Comparison of ENCODE assay signal across 8 mouse cellular contexts in genomic region chr11:94629199-94629883, GRCm38 (mm10). TPM values are rescaled to one million over a fixed set of nuclear protein-coding genes. Genes with fewer than 3 reads are reported as not detected.
A peak's percentile ranks its signal among the peaks of the same experiment; 100 is the strongest.
DNase-seq lines count a peak whose midpoint lies in the region; ATAC-seq lines count a peak whose summit lies in the region.

Lrrc59 (plus strand) TSS chr11:94629767.

- no peaks in the 10 kb centered on the region for H3K27me3 ChIP-seq in heart, embryonic 14.5 days (ENCODE audit: control insufficient read depth, insufficient read depth, low read length)
- H3K27me3 ChIP-seq in liver, embryonic 13.5 days, result no peaks in the 10 kb centered on the region
- no peaks in the 10 kb centered on the region for H3K27me3 ChIP-seq in stomach, embryonic 16.5 days (ENCODE audit: control insufficient read depth, insufficient read depth, low read length)

- peak; percentile 96 for DNase-seq in CD4-positive, CD25-positive, alpha-beta regulatory T cell, adult 2 months (ENCODE audit: low read depth, low spot score)
- peak; percentile 81 for DNase-seq in fibroblast of lung, adult 2 months (ENCODE audit: low read depth)
- DNase-seq in kidney, postnatal 14 days, result peak; percentile 95
- peak; percentile 92 for DNase-seq in liver, embryonic 13.5 days
- DNase-seq in neural tube, embryonic 10.5 days (ENCODE audit: extremely low spot score, low spot score), result peak; percentile 97

- WGBS in heart, embryonic 14.5 days, result 4% methylated on average over 36 of the region's 41 CpGs
- 2% methylated on average over 38 of the region's 41 CpGs for WGBS in liver, embryonic 13.5 days (ENCODE audit: insufficient replicate concordance)
- 4% methylated on average over 41 of the region's 41 CpGs for WGBS in stomach, embryonic 16.5 days

- no peaks in the 10 kb centered on the region for H3K9me3 ChIP-seq in heart, embryonic 14.5 days (ENCODE audit: control insufficient read depth, low read length)
- H3K9me3 ChIP-seq in liver, embryonic 13.5 days (replicated peaks), result no peaks in the 10 kb centered on the region
- no peaks in the 10 kb centered on the region for H3K9me3 ChIP-seq in stomach, embryonic 16.5 days (replicated peaks; ENCODE audit: control insufficient read depth, low read length)

- peak within 1 kb of the TSS; percentile 90 for H3K9ac ChIP-seq in heart, embryonic 14.5 days (ENCODE audit: low read length)
- H3K9ac ChIP-seq in liver, embryonic 13.5 days, result peak within 1 kb of the TSS; percentile 91
- H3K9ac ChIP-seq in stomach, embryonic 16.5 days (ENCODE audit: low read length), result peak within 1 kb of the TSS; percentile 96

- H3K4me1 ChIP-seq in brown adipose tissue, adult 24 weeks (ENCODE audit: control insufficient read depth, insufficient read depth, insufficient read length, low read length), result peaks cover 4% of the 10 kb centered on the region; the same call in 1 of the 2 replicates
- peaks cover 2 to 10% of the 10 kb centered on the region in 2 experiments; a peak in 3 of 4 replicates for H3K4me1 ChIP-seq in heart, embryonic 14.5 days (ENCODE audit: control insufficient read depth in 2 of 2, insufficient read depth in 2 of 2, low read length in 2 of 2)
- peaks cover 22% of the 10 kb centered on the region for H3K4me1 ChIP-seq in liver, embryonic 13.5 days (replicated peaks)
- H3K4me1 ChIP-seq in stomach, embryonic 16.5 days (ENCODE audit: control insufficient read depth, insufficient read depth, low read length), result peaks cover 5% of the 10 kb centered on the region

- H3K36me3 ChIP-seq in heart, embryonic 14.5 days (ENCODE audit: control insufficient read depth, insufficient read depth, low read length), result peaks cover 31% of the 10 kb centered on the region
- H3K36me3 ChIP-seq in liver, embryonic 13.5 days, result peaks cover 31% of the 10 kb centered on the region
- H3K36me3 ChIP-seq in stomach, embryonic 16.5 days (ENCODE audit: control insufficient read depth, insufficient read depth, low read length), result peaks cover 7% of the 10 kb centered on the region

- H3K4me2 ChIP-seq in heart, embryonic 14.5 days (ENCODE audit: low read length), result peak within 1 kb of the TSS; percentile 67
- H3K4me2 ChIP-seq in liver, embryonic 13.5 days, result peak within 1 kb of the TSS; percentile 92
- peak within 1 kb of the TSS; percentile 71 for H3K4me2 ChIP-seq in stomach, embryonic 16.5 days (ENCODE audit: low read depth, low read length)

- peak within 1 kb of the TSS; percentile 82 for H3K27ac ChIP-seq in brown adipose tissue, adult 24 weeks (replicated peaks; ENCODE audit: low read depth, low read length)
- peak within 1 kb of the TSS; percentile 37 to 61; a peak in 3 of 4 replicates for H3K27ac ChIP-seq in heart, embryonic 14.5 days (replicated peaks in 1 of 2; ENCODE audit: control insufficient read depth in 1 of 2, insufficient read depth in 1 of 2, low read depth in 2 of 2, low read length in 2 of 2)
- H3K27ac ChIP-seq in liver, embryonic 13.5 days, result peak within 1 kb of the TSS; percentile 82
- H3K27ac ChIP-seq in stomach, embryonic 16.5 days (ENCODE audit: low read length), result peak within 1 kb of the TSS; percentile 84

- ATAC-seq in heart, embryonic 14.5 days (ENCODE audit: insufficient number of reproducible peaks, insufficient read depth, low FRiP score, low read depth), result peak; percentile 95
- ATAC-seq in liver, embryonic 13.5 days (ENCODE audit: low read depth), result peak; percentile 98
- peak; percentile 94 for ATAC-seq in stomach, embryonic 16.5 days (ENCODE audit: insufficient read depth, low FRiP score)

- peak within 1 kb of the TSS; percentile 85 for H3K4me3 ChIP-seq in brown adipose tissue, adult 24 weeks (ENCODE audit: insufficient read depth, low read depth, low read length)
- H3K4me3 ChIP-seq in heart, embryonic 14.5 days (ENCODE audit: control insufficient read depth in 1 of 2, insufficient read depth in 1 of 2, low read depth in 1 of 2, low read length in 2 of 2), result peak within 1 kb of the TSS; percentile 87 to 89
- peak within 1 kb of the TSS; percentile 96 for H3K4me3 ChIP-seq in liver, embryonic 13.5 days (replicated peaks)
- H3K4me3 ChIP-seq in stomach, embryonic 16.5 days (replicated peaks; ENCODE audit: low read length), result peak within 1 kb of the TSS; percentile 100

RNA-seq across cellular contexts. Expression of gene Lrrc59, which starts in this region (rescaled TPM):
- polyA plus RNA-seq in brown adipose tissue, adult 24 weeks (2012; ENCODE audit: insufficient read depth, insufficient read length, missing spikeins), result 60.1 and 63.6 TPM in 2 replicates
- polyA plus RNA-seq in heart, embryonic 14.5 days (2014; fragmentation: Nextera tagmentation; extraction: Ambion mirVana), result 104 and 110 TPM in 2 replicates
- polyA plus RNA-seq in liver, embryonic 13.5 days (2015; fragmentation: Nextera tagmentation; extraction: Ambion mirVana), result 133 and 148 TPM in 2 replicates
- polyA plus RNA-seq in stomach, embryonic 16.5 days (2015; fragmentation: Nextera tagmentation; extraction: Ambion mirVana), result 218 and 219 TPM in 2 replicates

Comparison
In these comparisons a context has a peak if more than half of its experiments do, and no peak if none do; other contexts are left out.
1. Peak in every context shown above with its lines: DNase-seq, ATAC-seq, H3K4me3 ChIP-seq and H3K27ac ChIP-seq.